Mouse (Mus musculus): ENCODE data around the gene Mnd1.

- TF ChIP-seq HCFC1 (IDR thresholded peaks at IDR 0.05; ENCODE audit: borderline replicate concordance, insufficient read depth, low read length) (no peak), MAFK (IDR thresholded peaks at IDR 0.05; ENCODE audit: insufficient read depth, low read depth, low read length) (no peak), ZC3H11A (IDR thresholded peaks at IDR 0.05; ENCODE audit: borderline replicate concordance, low read depth, low read length) (peak; percentile 98)
Measured at GRCm38 (mm10) chr3:84175337-84176315, 20.0 kb upstream of the Mnd1 start.

Data from ES-E14 (cell line).